Mouse (Mus musculus) stomach, postnatal 0 days (tissue): ENCODE measurements around the gene BC107364. TPM values are rescaled to one million over a fixed set of nuclear protein-coding genes. Genes with fewer than 3 reads are reported as not detected.
"Not testable (repeated sequence)": the region's sequence is repeated elsewhere in the genome, so short reads cannot be mapped to it uniquely, and the experiment has no call there.

ENCODE experiments used
- ATAC-seq: fragments of 200-750 bp; cut with Nextera tagmentation; 2 replicates; pipeline ENCODE4 v1.8.0; 2017; ENCODE audit not compliant: low FRiP score, low TSS enrichment
- DNase-seq: peaks from one replicate; pipeline ENCODE4 v3.0.0-alpha.2; 2016; ENCODE audit warnings: low spot score
- H3K27ac ChIP-seq: fragments of 300-500 bp; sonication (generic); replicated peaks from 2 replicates; pipeline ENCODE4 v1.5.1; 2014; ENCODE audit warnings: mild to moderate bottlenecking, control low read depth
- H3K27me3 ChIP-seq: fragments of 300-500 bp; sonication (generic); 2 replicates; pipeline ENCODE4 v1.6.1; 2014; ENCODE audit warnings: low read length; ENCODE audit not compliant: control insufficient read depth, insufficient read depth
- H3K36me3 ChIP-seq: fragments of 300-500 bp; sonication (generic); 2 replicates; pipeline ENCODE4 v1.6.1; 2014; ENCODE audit warnings: low read length, mixed read lengths; ENCODE audit not compliant: control insufficient read depth, insufficient read depth
- H3K4me1 ChIP-seq: fragments of 300-500 bp; sonication (generic); replicated peaks from 2 replicates; pipeline ENCODE4 v1.6.1; 2014; ENCODE audit warnings: antibody characterized with exemption; ENCODE audit not compliant: control insufficient read depth, insufficient read depth
- H3K4me2 ChIP-seq: fragments of 300-500 bp; sonication (generic); replicated peaks from 2 replicates; pipeline ENCODE4 v1.6.1; 2014; ENCODE audit warnings: low read depth, mild to moderate bottlenecking, control low read depth, moderate library complexity
- H3K4me3 ChIP-seq: fragments of 300-500 bp; sonication (generic); 2 replicates; pipeline ENCODE4 v1.5.1; 2014; ENCODE audit warnings: low read depth, low read length, control low read depth
- H3K9ac ChIP-seq: fragments of 300-500 bp; sonication (generic); 2 replicates; pipeline ENCODE4 v1.6.1; 2014; ENCODE audit warnings: mild to moderate bottlenecking, low read length, control low read depth, mixed read lengths
- H3K9me3 ChIP-seq: fragments of 300-500 bp; sonication (generic); 2 replicates; pipeline ENCODE4 v1.6.1; 2016; ENCODE audit warnings: low read length; ENCODE audit not compliant: control insufficient read depth
- CTCF ChIP-seq: IDR thresholded peaks from 2 replicates; pipeline ENCODE4 v1.5.1; 2016; ENCODE audit warnings: antibody characterized with exemption, low read depth, mild to moderate bottlenecking, moderate library complexity
- EP300 ChIP-seq: optimal IDR thresholded peaks from 2 replicates; pipeline ENCODE3; 2016; ENCODE audit warnings: antibody characterized with exemption
- WGBS: fragments of 180-500 bp; shearing (Covaris S2); extraction: QIAGEN DNeasy Blood & Tissue Kit; methylation state at CpG from one replicate; pipeline ENCODE4 v1.1.7; 2014; 5-methylcytosine and 5-hydroxymethylcytosine counted together
- polyA plus RNA-seq: library from polyadenylated mRNA; unstranded; fragments of >200 nt; fragmentation: Nextera tagmentation; extraction: Ambion mirVana; gene quantifications from 2 replicates; pipeline ENCODE4 v1.2.1, GENCODE M21; 2015

BC107364 gene
- polyA plus RNA-seq, 1 experiment from 2014 or later, result 0.18 TPM

DNA sequence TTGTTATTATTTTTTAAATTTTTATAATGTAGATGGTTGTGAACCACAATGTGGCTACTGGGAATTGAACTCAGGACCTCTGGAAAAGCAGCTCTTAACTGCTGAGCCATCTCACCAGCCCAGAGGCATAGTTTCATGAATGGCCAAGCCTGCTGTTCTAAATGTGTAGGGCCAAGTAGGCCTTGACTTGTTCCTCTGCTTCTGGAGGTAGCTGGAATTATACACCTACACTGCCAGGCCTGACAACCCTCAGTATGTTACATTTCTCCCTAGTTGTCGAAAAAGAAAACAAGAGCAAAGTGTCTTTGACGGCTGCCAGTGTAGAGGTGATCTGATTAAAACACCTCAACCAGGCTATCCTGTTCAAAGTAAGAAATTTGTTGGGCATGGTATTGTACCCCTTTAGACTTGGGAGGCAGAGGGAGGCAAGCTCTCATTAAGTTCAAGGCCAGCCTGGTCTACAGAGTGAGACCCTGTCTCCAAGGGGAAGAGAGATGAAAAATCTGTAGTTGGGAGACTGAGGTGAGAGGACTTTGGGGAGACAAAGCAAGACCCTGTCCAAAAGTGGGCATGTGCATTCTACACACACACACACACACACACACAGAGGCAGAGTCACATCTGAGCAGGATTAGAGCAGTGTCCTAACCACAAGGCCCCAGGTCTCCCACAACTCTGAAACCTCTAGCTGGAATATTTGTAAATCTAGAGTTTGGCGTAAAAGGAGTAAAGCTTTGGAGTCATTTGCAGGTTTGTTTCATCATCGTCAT is 46.6 kb upstream of the BC107364 start:
- Histone ChIP-seq H3K4me2 (no peak overlapping the region), H3K4me3 (no peak overlapping the region)
- 83% methylated on average over 4 of the region's 4 CpGs for WGBS

DNA sequence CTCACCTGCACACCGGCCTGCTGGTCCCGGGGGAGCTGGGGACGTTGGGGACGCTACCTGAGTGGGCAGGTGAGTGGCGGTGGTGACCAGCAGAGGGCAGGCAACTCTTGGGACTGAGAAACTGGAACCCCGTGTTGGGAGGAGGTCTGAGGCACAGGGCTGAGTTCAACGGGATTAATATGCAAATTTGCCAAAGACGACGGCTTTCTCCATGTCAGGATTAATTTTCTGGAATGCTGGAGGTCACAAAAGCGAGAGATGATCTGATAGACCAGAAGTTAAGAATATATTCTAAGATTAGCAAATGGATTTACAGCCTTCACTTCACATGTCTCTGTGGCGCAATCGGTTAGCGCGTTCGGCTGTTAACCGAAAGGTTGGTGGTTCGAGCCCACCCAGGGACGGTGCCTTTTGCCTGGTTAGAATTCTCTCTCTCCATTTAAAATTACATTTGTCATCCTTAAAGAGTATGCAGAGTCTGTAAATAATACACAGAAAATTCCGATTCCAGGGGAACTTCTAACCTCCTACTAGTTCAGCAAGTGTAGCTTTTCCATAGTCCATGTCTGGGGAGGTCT is 45.4 kb upstream of the BC107364 start:
- 1% methylated on average over 19 of the region's 19 CpGs for WGBS
- ATAC-seq, result peak; percentile 48; the same call in 1 of the 2 replicates
- Histone ChIP-seq H3K36me3 (no peaks in the 10 kb centered on the region), H3K27ac (no peak overlapping the region), H3K9me3 (no peaks in the 10 kb centered on the region), H3K4me1 (no peaks in the 10 kb centered on the region), H3K4me2 (peak overlapping the region; percentile 66), H3K27me3 (no peaks in the 10 kb centered on the region), H3K9ac (peak overlapping the region; percentile 9; the same call in 1 of the 2 replicates), H3K4me3 (peak overlapping the region; percentile 37)
- peak; percentile 85 for DNase-seq
- TF ChIP-seq CTCF (peak; percentile 74), EP300 (no peak)

More for the DNA sequence above, 46.6 kb upstream of the BC107364 start:
- Histone ChIP-seq H3K27me3 (no peaks in the 10 kb centered on the region), H3K9me3 (no peaks in the 10 kb centered on the region), H3K36me3 (no peaks in the 10 kb centered on the region), H3K27ac (no peak overlapping the region), H3K4me1 (no peaks in the 10 kb centered on the region), H3K9ac (no peak overlapping the region)
- no peak for DNase-seq
- ATAC-seq, result no peak
- TF ChIP-seq CTCF, result no peak
- TF ChIP-seq EP300, result no peak

DNA sequence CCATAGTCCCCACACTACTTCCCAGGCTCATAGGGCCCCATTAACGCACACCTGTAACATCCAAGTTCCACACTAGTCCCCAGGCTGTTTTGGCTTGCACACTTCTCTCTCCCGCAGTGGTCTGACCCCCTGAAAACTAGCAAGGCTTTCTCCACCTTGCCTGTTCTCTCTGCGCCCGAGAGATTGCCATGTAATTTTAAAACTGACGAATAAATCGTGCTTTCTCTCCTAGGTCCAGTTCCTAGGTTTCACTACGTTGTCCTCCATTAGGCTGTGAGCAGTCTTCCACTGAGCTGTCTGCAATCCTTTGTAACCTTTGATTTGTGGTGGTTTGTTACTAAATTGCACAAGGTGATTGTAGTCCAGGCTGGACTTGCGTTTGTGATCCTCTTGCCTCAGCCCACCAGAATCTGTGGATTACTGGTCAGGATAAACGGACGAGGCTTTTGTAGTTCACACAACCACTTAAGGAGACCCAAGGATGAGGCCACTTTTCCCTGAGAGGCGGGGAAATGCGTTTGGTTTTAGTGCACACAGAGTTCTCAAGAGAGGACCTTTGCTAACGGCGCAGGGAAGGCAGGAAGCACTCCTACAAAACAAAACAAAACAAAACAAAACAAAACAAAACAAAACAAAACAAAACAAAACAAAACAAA is 44.6 kb upstream of the BC107364 start:
- Histone ChIP-seq H3K4me3 (peak overlapping the region; percentile 37), H3K4me2 (peak overlapping the region; percentile 66)
- not testable (repeated sequence) for H3K27ac ChIP-seq, H3K4me1 ChIP-seq, H3K9ac ChIP-seq, DNase-seq, ATAC-seq, H3K9me3 ChIP-seq, H3K27me3 ChIP-seq, H3K36me3 ChIP-seq
- 21% methylated on average over 14 of the region's 14 CpGs for WGBS

DNA sequence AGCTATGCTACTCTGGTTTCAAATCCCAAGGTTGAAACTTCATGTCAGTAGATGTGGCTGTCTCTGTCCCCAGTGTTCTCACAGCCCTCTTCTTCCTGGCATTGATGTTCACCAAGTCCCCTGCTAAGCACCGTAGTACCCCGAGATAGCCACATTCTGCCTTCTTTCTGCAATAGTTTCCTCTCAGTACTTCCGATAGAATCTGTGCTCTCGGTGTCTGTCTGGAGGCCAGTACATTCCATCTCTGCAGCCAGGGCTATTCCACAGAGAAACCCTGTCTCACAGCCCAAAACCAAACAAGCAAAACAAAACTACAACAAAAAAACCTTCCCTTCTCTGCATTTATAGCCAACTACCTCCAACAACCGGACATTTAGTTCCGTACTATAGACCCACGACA is 44.1 kb upstream of the BC107364 start:
- H3K4me2 ChIP-seq, result no peak overlapping the region
- no peaks in the 10 kb centered on the region for H3K4me1 ChIP-seq
- TF ChIP-seq CTCF (no peak), EP300 (no peak)
- H3K27ac ChIP-seq, result no peak overlapping the region
- 69% methylated on average over 7 of the region's 7 CpGs for WGBS
- ATAC-seq (no peak), DNase-seq (no peak)
- no peak overlapping the region for H3K9ac ChIP-seq
- no peaks in the 10 kb centered on the region for H3K9me3 ChIP-seq
- H3K36me3 ChIP-seq, result no peaks in the 10 kb centered on the region
- no peak overlapping the region for H3K4me3 ChIP-seq
- H3K27me3 ChIP-seq, result no peaks in the 10 kb centered on the region

DNA sequence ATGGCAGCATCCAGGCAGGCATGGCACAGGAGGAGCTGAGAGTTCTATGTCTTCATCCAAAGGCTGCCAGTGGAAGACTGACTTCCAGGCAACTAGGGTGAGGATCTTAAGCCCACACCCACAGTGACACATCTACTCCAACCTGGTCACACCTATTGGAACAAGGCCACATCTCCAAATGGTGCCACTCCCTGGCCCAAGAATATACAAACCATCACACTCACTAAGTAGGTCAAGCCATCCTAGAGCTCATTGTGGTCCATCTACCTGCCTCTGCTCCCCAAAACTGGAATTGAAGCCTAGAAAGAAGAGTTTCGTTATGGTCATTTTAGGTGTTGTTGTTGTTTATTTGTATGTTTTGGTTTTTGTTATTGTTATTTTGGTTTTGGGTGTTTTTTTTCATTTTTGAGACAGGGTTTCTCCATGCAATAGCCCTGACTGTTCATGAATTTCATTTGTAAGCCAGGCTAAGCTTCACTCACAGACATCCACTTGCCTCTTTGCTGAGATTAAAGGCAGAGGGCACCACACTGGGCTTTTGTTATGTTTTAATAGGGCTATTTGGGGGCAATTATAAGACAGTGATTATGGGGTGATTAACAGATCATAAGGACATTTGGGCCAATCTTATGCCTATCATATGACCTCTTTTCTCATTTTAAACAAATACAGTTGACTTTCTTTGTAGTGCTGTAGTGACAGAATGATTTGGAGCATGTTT is 43.5 kb upstream of the BC107364 start:
- H3K4me1 ChIP-seq, result no peaks in the 10 kb centered on the region
- no peaks in the 10 kb centered on the region for H3K36me3 ChIP-seq
- H3K4me3 ChIP-seq, result no peak overlapping the region
- no peak overlapping the region for H3K27ac ChIP-seq
- 100% methylated on average over 1 of the region's 1 CpGs for WGBS
- DNase-seq (no peak), ATAC-seq (no peak)
- TF ChIP-seq EP300 (no peak), CTCF (no peak)
- H3K9me3 ChIP-seq, result no peaks in the 10 kb centered on the region
- no peak overlapping the region for H3K9ac ChIP-seq
- H3K27me3 ChIP-seq, result no peaks in the 10 kb centered on the region
- H3K4me2 ChIP-seq, result no peak overlapping the region
